Mouse (Mus musculus) heart, embryonic 15.5 days (tissue): ENCODE data around the gene 4933402J07Rik. TPM values are rescaled to one million over a fixed set of nuclear protein-coding genes. Genes with fewer than 3 reads are reported as not detected.

Experiments
- ATAC-seq: fragments of 200-750 bp; cut with Nextera tagmentation; replicated peaks from 2 replicates; pipeline ENCODE4 v1.8.0; 2017; ENCODE audit warnings: low read depth, moderate TSS enrichment; ENCODE audit not compliant: insufficient number of reproducible peaks, insufficient read depth, low FRiP score
- H3K27ac ChIP-seq: fragments of 300-500 bp; sonication (generic); 2 replicates; pipeline ENCODE4 v1.5.1; 2015; ENCODE audit warnings: mild to moderate bottlenecking, inconsistent platforms
- H3K27me3 ChIP-seq: fragments of 300-500 bp; sonication (generic); 2 replicates; pipeline ENCODE4 v1.6.1; 2015; ENCODE audit warnings: inconsistent platforms
- H3K36me3 ChIP-seq: fragments of 300-500 bp; sonication (generic); 2 replicates; pipeline ENCODE4 v1.6.1; 2015; ENCODE audit warnings: mild to moderate bottlenecking, inconsistent platforms
- H3K4me1 ChIP-seq: fragments of 300-500 bp; sonication (generic); replicated peaks from 2 replicates; pipeline ENCODE4 v1.6.1; 2015; ENCODE audit warnings: inconsistent platforms
- H3K4me2 ChIP-seq: fragments of 300-500 bp; sonication (generic); 2 replicates; pipeline ENCODE4 v1.6.1; 2015; ENCODE audit warnings: inconsistent platforms, mild to moderate bottlenecking, moderate library complexity
- H3K4me3 ChIP-seq: fragments of 300-500 bp; sonication (generic); 2 replicates; pipeline ENCODE4 v1.5.1; 2015; ENCODE audit warnings: mild to moderate bottlenecking, inconsistent platforms
- H3K9ac ChIP-seq: fragments of 300-500 bp; sonication (generic); 2 replicates; pipeline ENCODE4 v1.6.1; 2015; ENCODE audit warnings: mild to moderate bottlenecking, inconsistent platforms
- H3K9me3 ChIP-seq: fragments of 300-500 bp; sonication (generic); replicated peaks from 2 replicates; pipeline ENCODE4 v1.6.1; 2016; ENCODE audit warnings: inconsistent platforms
- WGBS: fragments of 180-500 bp; shearing (Covaris S2); methylation state at CpG from one replicate; pipeline ENCODE4 v1.1.7; 2015; ENCODE audit warnings: mixed read lengths; 5-methylcytosine and 5-hydroxymethylcytosine counted together
- polyA plus RNA-seq: library from polyadenylated mRNA; unstranded; fragments of >200 nt; fragmentation: Nextera tagmentation; extraction: Ambion mirVana; gene quantifications from 2 replicates; pipeline ENCODE4 v1.2.1, GENCODE M21; 2015

Gene 4933402J07Rik
- polyA plus RNA-seq, 1 experiment from 2014 or later: not detected

GRCm38 (mm10) chr8:87569706-87570563 is 6.3 kb downstream of the 4933402J07Rik start:
- H3K36me3 ChIP-seq: no peaks in the 10 kb centered on the region
- peak overlapping the region; percentile 38 for H3K4me3 ChIP-seq
- H3K27me3 ChIP-seq: no peaks in the 10 kb centered on the region
- H3K4me2 ChIP-seq: peak overlapping the region; percentile 65
- H3K27ac ChIP-seq: peak overlapping the region; percentile 21
- ATAC-seq: no peak
- H3K4me1 ChIP-seq: 0 out of 2 replicates have a peak, but pooled peaks cover 5% of the 10 kb centered on the region
- 27% methylated on average over 13 of the region's 13 CpGs for WGBS
- H3K9me3 ChIP-seq: no peaks in the 10 kb centered on the region
- H3K9ac ChIP-seq: peak overlapping the region; percentile 40

- WGBS: 5% methylated on average over 8 of the region's 8 CpGs
- ATAC-seq: no peak
- Histone ChIP-seq H3K27ac (peak overlapping the region; percentile 21), H3K9me3 (no peaks in the 10 kb centered on the region), H3K4me1 (0 out of 2 replicates have a peak, but pooled peaks cover 5% of the 10 kb centered on the region), H3K9ac (peak overlapping the region; percentile 40), H3K4me3 (peak overlapping the region; percentile 38), H3K27me3 (no peaks in the 10 kb centered on the region), H3K36me3 (no peaks in the 10 kb centered on the region), H3K4me2 (peak overlapping the region; percentile 65)
These were observed 6.9 kb downstream of the 4933402J07Rik start for GRCm38 (mm10) chr8:87570564-87570855.

- WGBS: 11% methylated on average over 7 of the region's 7 CpGs
- peak overlapping the region; percentile 21; the same call in 1 of the 2 replicates for H3K27ac ChIP-seq
- ATAC-seq: no peak
- H3K9me3 ChIP-seq: no peaks in the 10 kb centered on the region
- peak overlapping the region; percentile 38 for H3K4me3 ChIP-seq
- 0 out of 2 replicates have a peak, but pooled peaks cover 5% of the 10 kb centered on the region for H3K4me1 ChIP-seq
- no peaks in the 10 kb centered on the region for H3K36me3 ChIP-seq
- no peaks in the 10 kb centered on the region for H3K27me3 ChIP-seq
- no peak overlapping the region for H3K9ac ChIP-seq
- peak overlapping the region; percentile 65 for H3K4me2 ChIP-seq
These were observed 7.2 kb downstream of the 4933402J07Rik start for GRCm38 (mm10) chr8:87570880-87571279.

GRCm38 (mm10) chr8:87594272-87594671 is 30.6 kb downstream of the 4933402J07Rik start:
- H3K27me3 ChIP-seq: no peaks in the 10 kb centered on the region
- no peak overlapping the region for H3K9ac ChIP-seq
- no peaks in the 10 kb centered on the region for H3K36me3 ChIP-seq
- no peak overlapping the region for H3K4me3 ChIP-seq
- 0% methylated on average over 2 of the region's 2 CpGs for WGBS
- H3K4me1 ChIP-seq: no peaks in the 10 kb centered on the region
- H3K27ac ChIP-seq: no peak overlapping the region
- no peaks in the 10 kb centered on the region for H3K9me3 ChIP-seq
- ATAC-seq: no peak
- no peak overlapping the region for H3K4me2 ChIP-seq

GRCm38 (mm10) chr8:87602731-87603130 is 39.1 kb downstream of the 4933402J07Rik start:
- Histone ChIP-seq H3K9ac (no peak overlapping the region), H3K4me2 (no peak overlapping the region)

GRCm38 (mm10) chr8:87609110-87609509 is 45.5 kb downstream of the 4933402J07Rik start:
- H3K4me2 ChIP-seq: no peak overlapping the region
- H3K4me3 ChIP-seq: no peak overlapping the region
- H3K4me1 ChIP-seq: no peaks in the 10 kb centered on the region
- H3K27ac ChIP-seq: no peak overlapping the region
- H3K9ac ChIP-seq: no peak overlapping the region
- no peaks in the 10 kb centered on the region for H3K9me3 ChIP-seq
- no peaks in the 10 kb centered on the region for H3K36me3 ChIP-seq
- H3K27me3 ChIP-seq: 0 out of 2 replicates have a peak, but pooled peaks cover 7% of the 10 kb centered on the region
- 88% methylated on average over 7 of the region's 7 CpGs for WGBS
- ATAC-seq: no peak

More at GRCm38 (mm10) chr8:87602731-87603130, 39.1 kb downstream of the 4933402J07Rik start:
- H3K27me3 ChIP-seq: peaks cover 22% of the 10 kb centered on the region; the same call in 1 of the 2 replicates
- no peaks in the 10 kb centered on the region for H3K9me3 ChIP-seq
- no peak overlapping the region for H3K27ac ChIP-seq
- WGBS: 75% methylated on average over 2 of the region's 2 CpGs
- ATAC-seq: no peak
- H3K36me3 ChIP-seq: no peaks in the 10 kb centered on the region
- no peak overlapping the region for H3K4me3 ChIP-seq
- H3K4me1 ChIP-seq: no peaks in the 10 kb centered on the region

- H3K4me2 ChIP-seq: no peak overlapping the region
- H3K4me3 ChIP-seq: no peak overlapping the region
- 0 out of 2 replicates have a peak, but pooled peaks cover 7% of the 10 kb centered on the region for H3K27me3 ChIP-seq
- no peak overlapping the region for H3K9ac ChIP-seq
- no peak overlapping the region for H3K27ac ChIP-seq
- ATAC-seq: no peak
- 82% methylated on average over 4 of the region's 4 CpGs for WGBS
- H3K36me3 ChIP-seq: no peaks in the 10 kb centered on the region
- no peaks in the 10 kb centered on the region for H3K4me1 ChIP-seq
- H3K9me3 ChIP-seq: no peaks in the 10 kb centered on the region
These were observed 46.1 kb downstream of the 4933402J07Rik start for GRCm38 (mm10) chr8:87609651-87610192.

- no peaks in the 10 kb centered on the region for H3K9me3 ChIP-seq
- no peak overlapping the region for H3K9ac ChIP-seq
- H3K36me3 ChIP-seq: no peaks in the 10 kb centered on the region
- H3K4me2 ChIP-seq: no peak overlapping the region
- no peak overlapping the region for H3K27ac ChIP-seq
- ATAC-seq: no peak
- no peaks in the 10 kb centered on the region for H3K4me1 ChIP-seq
- H3K27me3 ChIP-seq: peaks cover 27% of the 10 kb centered on the region
- H3K4me3 ChIP-seq: no peak overlapping the region
- WGBS: 81% methylated on average over 1 of the region's 1 CpGs
These were observed 50.0 kb downstream of the 4933402J07Rik start for GRCm38 (mm10) chr8:87613701-87614100.

GRCm38 (mm10) chr8:87619118-87619517 is 55.5 kb downstream of the 4933402J07Rik start:
- WGBS: 30% methylated on average over 7 of the region's 7 CpGs
- Histone ChIP-seq H3K27ac (no peak overlapping the region), H3K4me3 (no peak overlapping the region), H3K27me3 (peaks cover 23% of the 10 kb centered on the region), H3K4me1 (peaks cover 5% of the 10 kb centered on the region; the same call in 1 of the 2 replicates), H3K4me2 (no peak overlapping the region), H3K36me3 (no peaks in the 10 kb centered on the region), H3K9me3 (no peaks in the 10 kb centered on the region), H3K9ac (no peak overlapping the region)
- ATAC-seq: no peak; the same call in 1 of the 2 replicates

GRCm38 (mm10) chr8:87619529-87619928 is 55.9 kb downstream of the 4933402J07Rik start:
- H3K27me3 ChIP-seq: peaks cover 23% of the 10 kb centered on the region
- no peak overlapping the region for H3K4me3 ChIP-seq
- H3K9me3 ChIP-seq: no peaks in the 10 kb centered on the region
- H3K4me2 ChIP-seq: no peak overlapping the region
- 57% methylated on average over 2 of the region's 2 CpGs for WGBS
- no peak overlapping the region for H3K27ac ChIP-seq
- no peak for ATAC-seq
- no peak overlapping the region for H3K9ac ChIP-seq
- peaks cover 5% of the 10 kb centered on the region; the same call in 1 of the 2 replicates for H3K4me1 ChIP-seq
- no peaks in the 10 kb centered on the region for H3K36me3 ChIP-seq

- H3K4me3 ChIP-seq: no peak overlapping the region
- no peaks in the 10 kb centered on the region for H3K36me3 ChIP-seq
- H3K27me3 ChIP-seq: peaks cover 18% of the 10 kb centered on the region
- no peaks in the 10 kb centered on the region for H3K9me3 ChIP-seq
- no peak overlapping the region for H3K9ac ChIP-seq
- no peak overlapping the region for H3K27ac ChIP-seq
- ATAC-seq: no peak
- no peak overlapping the region for H3K4me2 ChIP-seq
- peaks cover 5% of the 10 kb centered on the region; the same call in 1 of the 2 replicates for H3K4me1 ChIP-seq
- WGBS: 63% methylated on average over 6 of the region's 6 CpGs
These were observed 56.6 kb downstream of the 4933402J07Rik start for GRCm38 (mm10) chr8:87620225-87620624.
